Mouse (Mus musculus): ENCODE measurements around the gene Npas3.

DNA sequence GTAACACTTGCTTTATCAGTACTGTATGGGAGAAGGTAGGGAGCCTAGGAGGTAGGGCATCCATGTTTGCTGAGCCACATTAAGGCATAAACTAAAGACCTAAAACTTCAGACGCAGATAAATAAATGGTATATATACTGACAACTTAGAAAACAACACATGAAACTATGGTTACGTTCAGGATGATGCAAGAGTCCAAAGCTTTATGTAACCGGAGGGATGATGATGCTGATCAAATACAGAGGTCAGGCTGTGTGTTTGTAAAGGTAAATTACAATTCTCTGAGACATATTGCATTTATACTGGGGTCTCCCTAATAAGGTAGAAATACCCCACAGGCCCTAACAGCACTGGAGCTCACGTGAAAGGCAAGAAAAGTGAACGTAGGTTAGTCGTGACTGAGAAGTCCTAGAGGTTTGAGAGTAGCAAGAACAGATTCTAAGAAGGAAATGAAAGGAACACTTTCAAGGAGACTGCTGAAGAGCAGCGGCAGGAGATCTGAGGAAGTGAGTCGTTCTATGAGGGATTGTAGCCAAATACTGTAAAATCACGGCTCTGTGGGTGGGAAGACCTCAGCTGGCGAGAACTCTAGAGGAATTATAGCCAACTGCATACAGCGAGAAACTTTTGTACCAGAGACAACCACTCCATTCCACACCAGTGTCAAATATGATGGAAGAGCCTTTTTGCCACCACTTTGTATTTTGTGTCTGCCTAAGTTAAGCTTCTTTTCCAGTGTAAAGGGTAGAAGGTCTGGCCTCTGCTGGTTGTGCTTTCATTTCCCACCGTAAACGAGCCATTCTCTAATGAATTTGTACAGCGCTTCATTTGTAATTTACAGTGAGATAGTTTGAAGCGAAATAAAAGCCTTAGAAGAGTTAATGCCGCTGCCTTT lies 49.7 kb downstream of the Npas3 start:
- TF ChIP-seq POLR2A (IDR thresholded peaks at IDR 0.05; ENCODE audit: extremely low read depth, insufficient read depth, low read length) = no peak
- no peak for TF ChIP-seq CTCF (IDR thresholded peaks at IDR 0.05; ENCODE audit: low read depth, low read length)
